Mouse (Mus musculus) WW6 (cell line): Measurements from ENCODE around the gene Tctn3.

Source experiments
- DNase-seq: peaks from one replicate; pipeline ENCODE4 v3.0.0-alpha.2; 2013; ENCODE audit warnings: low read depth, low spot score

Tctn3 gene

GRCm38 (mm10) chr19:40611830-40612506 is at the start of gene Tctn3, which contains the start of gene Entpd1:
Tctn3 (minus strand) TSS chr19:40612233.
Entpd1 (plus strand) TSS chr19:40612366.
- DNase-seq: peak; percentile 93

GRCm38 (mm10) chr19:40661108-40661507 is 49.1 kb upstream of the Tctn3 start:
- no peak for DNase-seq

- DNase-seq: no peak
These were observed 48.5 kb upstream of the Tctn3 start for GRCm38 (mm10) chr19:40660510-40660909.

- no peak for DNase-seq
These were observed 47.8 kb upstream of the Tctn3 start for GRCm38 (mm10) chr19:40659651-40660478.

GRCm38 (mm10) chr19:40658935-40659334 is 46.9 kb upstream of the Tctn3 start:
- no peak for DNase-seq

- DNase-seq: no peak
These were observed 46.2 kb upstream of the Tctn3 start for GRCm38 (mm10) chr19:40658281-40658680.

- DNase-seq: no peak
These were observed 44.2 kb upstream of the Tctn3 start for GRCm38 (mm10) chr19:40656207-40656606.

- DNase-seq: no peak
These were observed 38.1 kb upstream of the Tctn3 start for GRCm38 (mm10) chr19:40650090-40650489.

- DNase-seq: no peak
These were observed 35.5 kb upstream of the Tctn3 start for GRCm38 (mm10) chr19:40647319-40648158.

GRCm38 (mm10) chr19:40646379-40646778 is 34.3 kb upstream of the Tctn3 start:
- DNase-seq: no peak

GRCm38 (mm10) chr19:40643846-40644245 is 31.8 kb upstream of the Tctn3 start:
- DNase-seq: no peak

- no peak for DNase-seq
These were observed 28.8 kb upstream of the Tctn3 start for GRCm38 (mm10) chr19:40640799-40641198.

- DNase-seq: no peak
These were observed 27.8 kb upstream of the Tctn3 start for GRCm38 (mm10) chr19:40639729-40640304.

GRCm38 (mm10) chr19:40638582-40638981 is 26.5 kb upstream of the Tctn3 start:
- no peak for DNase-seq

- no peak for DNase-seq
These were observed 25.6 kb upstream of the Tctn3 start for GRCm38 (mm10) chr19:40637601-40638000.

- DNase-seq: no peak
These were observed 25.1 kb upstream of the Tctn3 start for GRCm38 (mm10) chr19:40637091-40637490.

GRCm38 (mm10) chr19:40633144-40633543 is 21.1 kb upstream of the Tctn3 start:
- no peak for DNase-seq

GRCm38 (mm10) chr19:40632668-40633067 is 20.6 kb upstream of the Tctn3 start:
- DNase-seq: no peak

GRCm38 (mm10) chr19:40632193-40632592 is 20.2 kb upstream of the Tctn3 start:
- DNase-seq: no peak

- no peak for DNase-seq
These were observed 18.6 kb upstream of the Tctn3 start for GRCm38 (mm10) chr19:40630606-40631005.

- DNase-seq: no peak
These were observed 18.1 kb upstream of the Tctn3 start for GRCm38 (mm10) chr19:40630096-40630495.

GRCm38 (mm10) chr19:40628950-40629349 is 16.9 kb upstream of the Tctn3 start:
- no peak for DNase-seq
